Mouse (Mus musculus) erythroblast, embryonic 14.5 days (primary cell): ENCODE data around the gene B4galt7.

Source experiments
- GATA1 ChIP-seq: IDR thresholded peaks from 2 replicates; pipeline ENCODE4 v1.6.1; 2012; ENCODE audit warnings: low read length, inconsistent platforms, mixed read lengths
- TAL1 ChIP-seq: IDR thresholded peaks from 3 replicates; pipeline ENCODE4 v1.6.1; 2012; ENCODE audit warnings: low read length, inconsistent platforms, mixed read lengths

GRCm38 (mm10) chr13:55575932-55576331, 23.8 kb upstream of the B4galt7 start:
- TF ChIP-seq TAL1 (no peak), GATA1 (no peak)
